Mouse (Mus musculus): ENCODE data around the gene Gmds.

GRCm38 (mm10) chr13:32143651-32144050, 194.9 kb downstream of the Gmds start:
- TF ChIP-seq MAFK (IDR thresholded peaks at IDR 0.05; ENCODE audit: insufficient read depth, low read depth, low read length) (no peak), CHD2 (IDR thresholded peaks at IDR 0.05; ENCODE audit: low read depth, low read length) (no peak)

Measured in ES-E14 (cell line).